Mouse (Mus musculus) stomach, postnatal 0 days (tissue): Measurements from ENCODE around the gene Zdhhc20. TPM values are rescaled to one million over a fixed set of nuclear protein-coding genes. Genes with fewer than 3 reads are reported as not detected.
A peak's percentile ranks its signal among the peaks of the same experiment; 100 is the strongest.
"Not testable (repeated sequence)": the region's sequence is repeated elsewhere in the genome, so short reads cannot be mapped to it uniquely, and the experiment has no call there.

Experiments
- ATAC-seq: fragments of 200-750 bp; cut with Nextera tagmentation; 2 replicates; pipeline ENCODE4 v1.8.0; 2017; ENCODE audit not compliant: low FRiP score, low TSS enrichment
- DNase-seq: peaks from one replicate; pipeline ENCODE4 v3.0.0-alpha.2; 2016; ENCODE audit warnings: low spot score
- H3K27ac ChIP-seq: fragments of 300-500 bp; sonication (generic); replicated peaks from 2 replicates; pipeline ENCODE4 v1.5.1; 2014; ENCODE audit warnings: mild to moderate bottlenecking, control low read depth
- H3K27me3 ChIP-seq: fragments of 300-500 bp; sonication (generic); 2 replicates; pipeline ENCODE4 v1.6.1; 2014; ENCODE audit warnings: low read length; ENCODE audit not compliant: control insufficient read depth, insufficient read depth
- H3K36me3 ChIP-seq: fragments of 300-500 bp; sonication (generic); 2 replicates; pipeline ENCODE4 v1.6.1; 2014; ENCODE audit warnings: low read length, mixed read lengths; ENCODE audit not compliant: control insufficient read depth, insufficient read depth
- H3K4me1 ChIP-seq: fragments of 300-500 bp; sonication (generic); replicated peaks from 2 replicates; pipeline ENCODE4 v1.6.1; 2014; ENCODE audit warnings: antibody characterized with exemption; ENCODE audit not compliant: control insufficient read depth, insufficient read depth
- H3K4me2 ChIP-seq: fragments of 300-500 bp; sonication (generic); replicated peaks from 2 replicates; pipeline ENCODE4 v1.6.1; 2014; ENCODE audit warnings: low read depth, mild to moderate bottlenecking, control low read depth, moderate library complexity
- H3K4me3 ChIP-seq: fragments of 300-500 bp; sonication (generic); 2 replicates; pipeline ENCODE4 v1.5.1; 2014; ENCODE audit warnings: low read depth, low read length, control low read depth
- H3K9ac ChIP-seq: fragments of 300-500 bp; sonication (generic); 2 replicates; pipeline ENCODE4 v1.6.1; 2014; ENCODE audit warnings: mild to moderate bottlenecking, low read length, control low read depth, mixed read lengths
- H3K9me3 ChIP-seq: fragments of 300-500 bp; sonication (generic); 2 replicates; pipeline ENCODE4 v1.6.1; 2016; ENCODE audit warnings: low read length; ENCODE audit not compliant: control insufficient read depth
- CTCF ChIP-seq: IDR thresholded peaks from 2 replicates; pipeline ENCODE4 v1.5.1; 2016; ENCODE audit warnings: antibody characterized with exemption, low read depth, mild to moderate bottlenecking, moderate library complexity
- EP300 ChIP-seq: optimal IDR thresholded peaks from 2 replicates; pipeline ENCODE3; 2016; ENCODE audit warnings: antibody characterized with exemption
- WGBS: fragments of 180-500 bp; shearing (Covaris S2); extraction: QIAGEN DNeasy Blood & Tissue Kit; methylation state at CpG from one replicate; pipeline ENCODE4 v1.1.7; 2014; 5-methylcytosine and 5-hydroxymethylcytosine counted together
- polyA plus RNA-seq: library from polyadenylated mRNA; unstranded; fragments of >200 nt; fragmentation: Nextera tagmentation; extraction: Ambion mirVana; gene quantifications from 2 replicates; pipeline ENCODE4 v1.2.1, GENCODE M21; 2015

Zdhhc20 gene
- polyA plus RNA-seq, 1 experiment from 2014 or later: 48.6 TPM

- DNase-seq (no peak), ATAC-seq (no peak)
- no peaks in the 10 kb centered on the region for H3K4me1 ChIP-seq
- peaks cover 4% of the 10 kb centered on the region; the same call in 1 of the 2 replicates for H3K36me3 ChIP-seq
- no peak overlapping the region for H3K4me2 ChIP-seq
- no peak overlapping the region for H3K4me3 ChIP-seq
- H3K9me3 ChIP-seq: no peaks in the 10 kb centered on the region
- H3K27ac ChIP-seq: no peak overlapping the region
- WGBS: 96% methylated on average over 2 of the region's 2 CpGs
- TF ChIP-seq EP300: no peak
- TF ChIP-seq CTCF: no peak
- H3K27me3 ChIP-seq: no peaks in the 10 kb centered on the region
- no peak overlapping the region for H3K9ac ChIP-seq
Observed at GRCm38 (mm10) chr14:57848646-57849045, 41.4 kb downstream of the Zdhhc20 start.

- H3K4me1 ChIP-seq, H3K27me3 ChIP-seq, H3K4me3 ChIP-seq, ATAC-seq, H3K36me3 ChIP-seq, DNase-seq, H3K27ac ChIP-seq, H3K4me2 ChIP-seq, H3K9me3 ChIP-seq, H3K9ac ChIP-seq: not testable (repeated sequence)
- 83% methylated on average over 5 of the region's 5 CpGs for WGBS
Observed at GRCm38 (mm10) chr14:57848061-57848460, 42.0 kb downstream of the Zdhhc20 start.

GRCm38 (mm10) chr14:57844535-57844934, 45.5 kb downstream of the Zdhhc20 start:
- no peak overlapping the region for H3K4me2 ChIP-seq
- no peak overlapping the region for H3K9ac ChIP-seq
- H3K27ac ChIP-seq: no peak overlapping the region
- DNase-seq (no peak), ATAC-seq (no peak)
- WGBS: 90% methylated on average over 3 of the region's 3 CpGs
- H3K4me3 ChIP-seq: no peak overlapping the region
- 0 out of 2 replicates have a peak, but pooled peaks cover 4% of the 10 kb centered on the region for H3K36me3 ChIP-seq
- no peaks in the 10 kb centered on the region for H3K27me3 ChIP-seq
- TF ChIP-seq EP300 (no peak), CTCF (no peak)
- no peaks in the 10 kb centered on the region for H3K9me3 ChIP-seq
- no peaks in the 10 kb centered on the region for H3K4me1 ChIP-seq

- Histone ChIP-seq H3K27me3 (no peaks in the 10 kb centered on the region), H3K27ac (no peak overlapping the region), H3K4me3 (no peak overlapping the region), H3K4me2 (no peak overlapping the region), H3K9me3 (no peaks in the 10 kb centered on the region), H3K36me3 (peaks cover 15% of the 10 kb centered on the region), H3K4me1 (no peaks in the 10 kb centered on the region), H3K9ac (no peak overlapping the region)
- ATAC-seq (no peak), DNase-seq (no peak)
- WGBS: 85% methylated on average over 10 of the region's 10 CpGs
- TF ChIP-seq EP300 (no peak), CTCF (no peak)
Observed at GRCm38 (mm10) chr14:57835157-57835556, 54.9 kb downstream of the Zdhhc20 start.

GRCm38 (mm10) chr14:57833526-57833925, 56.5 kb downstream of the Zdhhc20 start:
- Histone ChIP-seq H3K9me3 (no peaks in the 10 kb centered on the region), H3K36me3 (peaks cover 15% of the 10 kb centered on the region), H3K4me3 (no peak overlapping the region), H3K27ac (no peak overlapping the region), H3K9ac (no peak overlapping the region), H3K4me1 (no peaks in the 10 kb centered on the region), H3K27me3 (no peaks in the 10 kb centered on the region), H3K4me2 (no peak overlapping the region)
- ATAC-seq (no peak), DNase-seq (no peak)
- WGBS: 95% methylated on average over 2 of the region's 2 CpGs
- no peak for TF ChIP-seq CTCF
- no peak for TF ChIP-seq EP300

GRCm38 (mm10) chr14:57827284-57827683, 62.8 kb downstream of the Zdhhc20 start:
- no peak for ATAC-seq
- DNase-seq: no peak
- Histone ChIP-seq H3K4me3 (peak overlapping the region; percentile 80), H3K9me3 (no peaks in the 10 kb centered on the region), H3K4me1 (no peaks in the 10 kb centered on the region; the same call in 1 of the 2 replicates), H3K9ac (peak overlapping the region; percentile 94; the same call in 1 of the 2 replicates), H3K4me2 (peak overlapping the region; percentile 79), H3K36me3 (no peaks in the 10 kb centered on the region), H3K27ac (no peak overlapping the region), H3K27me3 (no peaks in the 10 kb centered on the region)
- peak; percentile 45 for TF ChIP-seq CTCF
- TF ChIP-seq EP300: no peak
- 60% methylated on average over 1 of the region's 1 CpGs for WGBS
